Mouse (Mus musculus) adrenal gland, adult 2 months (tissue): ENCODE measurements around the gene Iqcn. TPM values are rescaled to one million over a fixed set of nuclear protein-coding genes. Genes with fewer than 3 reads are reported as not detected.

Experiments
- DNase-seq: peaks from one replicate; pipeline ENCODE4 v3.0.0; 2021
- polyA plus RNA-seq: library from polyadenylated mRNA; depleted of rRNA; stranded (reverse); fragments of >200 nt; gene quantifications from 2 replicates; pipeline ENCODE4 v1.2.3, GENCODE M21; 2012; rRNA removed
- total RNA-seq, 2 experiments: library from RNA; stranded (reverse); gene quantifications; 2 replicates each; pipeline ENCODE4 v1.2.3; 2021

Gene Iqcn
- total and polyA plus RNA-seq, 3 experiments = 0.12 to 0.25 TPM; not detected in 1

GRCm38 (mm10) chr8:70755661-70756475 is 52.6 kb downstream of the Iqcn start:
- DNase-seq = peak; percentile 76

- DNase-seq = peak; percentile 11
Measured at GRCm38 (mm10) chr8:70756476-70757040, 53.3 kb downstream of the Iqcn start.

DNA sequence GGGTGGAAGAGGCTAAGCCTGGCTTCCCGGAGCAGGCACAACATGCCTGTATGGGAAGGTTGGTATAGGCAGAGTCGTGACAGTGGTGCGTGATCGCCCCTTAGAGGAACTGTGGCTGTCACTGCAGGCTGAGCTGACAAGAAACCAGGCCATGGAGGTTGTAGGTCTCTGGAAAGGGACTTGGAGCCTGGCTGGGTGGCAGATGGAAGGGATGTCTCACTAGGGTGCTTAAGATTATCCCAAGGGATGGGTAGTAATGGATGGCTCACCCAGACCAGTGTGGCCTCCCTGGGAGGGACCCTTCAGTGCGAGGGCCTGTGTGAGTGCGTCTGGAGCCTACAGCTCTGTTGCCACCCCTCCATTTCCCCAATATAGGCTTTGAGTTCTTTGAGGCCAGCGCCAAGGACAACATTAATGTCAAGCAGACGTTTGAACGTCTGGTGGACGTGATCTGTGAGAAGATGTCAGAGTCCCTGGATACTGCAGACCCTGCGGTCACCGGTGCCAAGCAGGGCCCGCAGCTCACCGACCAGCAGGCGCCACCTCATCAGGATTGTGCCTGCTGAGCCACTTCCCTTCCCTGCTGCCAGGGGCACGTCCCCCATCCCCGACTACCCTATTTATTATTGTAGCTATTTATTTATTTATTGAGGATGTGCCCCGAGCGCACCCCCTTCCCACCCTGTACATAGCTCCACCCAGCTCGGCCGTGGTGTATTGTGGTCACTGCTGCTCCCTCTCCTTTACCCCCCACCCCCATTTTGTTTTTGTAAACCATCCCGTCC is 54.5 kb downstream of the Iqcn start:
- peak; percentile 68 for DNase-seq

DNA sequence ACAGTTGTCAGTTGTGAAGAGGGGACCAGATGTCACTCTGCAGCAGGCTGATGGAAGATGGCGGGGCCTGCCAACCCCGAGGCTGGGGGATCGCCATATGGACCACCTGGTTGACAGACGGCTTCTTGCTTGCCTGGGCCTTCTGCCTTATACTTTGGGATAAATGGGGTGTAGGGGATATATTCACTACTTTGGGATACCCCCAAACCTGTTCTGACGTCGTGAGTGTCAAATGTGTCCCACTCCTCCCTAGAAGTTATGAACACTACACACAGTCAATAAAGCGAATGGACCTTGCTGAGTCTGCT is 55.0 kb downstream of the Iqcn start:
- no peak for DNase-seq

DNA sequence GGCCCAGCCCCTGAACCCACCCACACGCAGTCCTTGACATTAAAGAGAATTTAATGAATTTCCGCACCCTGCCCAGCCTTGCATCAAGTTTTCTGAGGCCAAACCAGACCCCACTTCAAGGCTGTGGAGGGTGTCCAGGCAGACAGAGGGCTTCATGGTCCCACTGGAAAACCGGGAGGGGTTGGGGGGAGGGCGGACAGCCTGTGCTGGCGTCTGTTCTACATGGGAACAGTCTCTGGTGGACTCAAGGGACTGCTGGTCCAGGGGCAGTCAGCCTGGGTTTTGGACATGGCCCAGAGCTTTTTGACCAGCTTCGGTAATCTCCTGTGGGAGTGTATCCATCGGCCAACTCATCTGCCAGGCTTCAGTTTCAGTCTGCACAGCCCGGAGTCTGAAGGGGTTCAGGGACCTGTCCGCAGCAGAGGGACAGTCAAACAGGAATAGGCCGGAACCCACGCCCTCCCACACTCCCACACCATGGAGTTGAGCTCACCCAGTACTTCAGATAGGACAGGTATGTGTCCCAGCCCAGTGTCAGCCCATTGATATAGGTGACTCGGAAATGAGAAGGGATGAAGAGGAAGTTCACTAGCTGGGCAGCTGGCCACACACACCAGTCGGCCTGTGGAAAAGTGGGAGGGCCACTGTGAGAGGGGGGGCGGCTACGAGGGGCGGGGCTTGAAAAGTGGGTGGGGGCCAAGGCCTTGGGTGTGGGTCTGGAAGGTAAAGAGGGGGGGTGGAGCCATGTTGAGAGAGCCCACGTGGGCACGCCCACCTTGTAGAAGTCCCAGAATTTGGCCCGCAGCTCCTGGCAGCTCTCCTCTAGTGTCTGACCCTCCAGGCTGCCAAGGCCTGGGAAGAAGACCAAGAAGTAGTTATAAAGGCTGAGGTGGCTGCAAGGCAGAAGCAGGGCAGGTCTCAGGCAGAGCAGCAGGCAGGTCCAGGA is 55.6 kb downstream of the Iqcn start:
- peak; percentile 89 for DNase-seq

GRCm38 (mm10) chr8:70760350-70760749 is 57.1 kb downstream of the Iqcn start:
- DNase-seq = peak; percentile 57

- peak; percentile 98 for DNase-seq
Measured at GRCm38 (mm10) chr8:70760775-70761406, 57.6 kb downstream of the Iqcn start, which contains the start of gene Mpv17l2. Gene Mpv17l2, minus strand, starts transcription at chr8:70760946.

GRCm38 (mm10) chr8:70762118-70762517 is 58.9 kb downstream of the Iqcn start:
- DNase-seq = peak; percentile 26

DNA sequence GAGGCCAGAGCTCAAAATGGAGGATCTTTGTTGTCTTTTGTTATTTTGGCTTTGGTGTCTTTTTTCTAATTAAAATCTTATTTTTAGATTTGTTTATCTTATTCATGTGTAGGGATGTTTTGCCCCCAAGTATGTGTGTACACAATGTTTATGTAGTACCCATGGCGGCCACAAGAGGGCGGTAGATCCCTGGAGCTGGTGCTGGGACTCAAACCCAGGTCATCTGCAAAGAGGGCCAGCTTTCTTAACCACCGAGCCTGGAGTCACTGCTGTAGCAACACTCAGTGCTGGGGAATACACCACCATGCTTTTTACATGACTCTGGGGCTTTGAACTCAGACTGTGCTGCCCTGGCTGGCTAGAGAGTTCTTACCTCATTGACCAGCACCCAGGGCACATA is 60.1 kb downstream of the Iqcn start:
- DNase-seq = peak; percentile 47

DNA sequence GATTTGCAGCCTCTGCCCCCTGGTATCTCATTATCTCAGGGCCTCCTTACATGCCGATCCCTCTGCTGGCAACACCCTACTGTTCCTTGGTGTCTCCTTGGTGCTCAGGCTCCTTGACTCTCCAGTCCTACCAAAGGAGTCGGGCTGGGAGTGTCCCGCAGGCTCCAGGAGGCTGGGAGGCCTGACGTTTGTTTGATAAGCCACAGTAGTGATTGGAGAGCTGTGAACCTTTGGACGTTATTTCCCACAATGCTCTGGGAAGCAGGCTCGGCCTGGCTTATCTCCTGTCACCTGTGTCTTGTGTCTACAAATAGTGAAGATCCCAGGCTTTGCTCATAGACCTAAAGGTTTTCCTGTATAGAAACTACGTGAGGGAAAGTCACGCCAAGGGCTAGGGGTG is 60.8 kb downstream of the Iqcn start:
- no peak for DNase-seq

DNA sequence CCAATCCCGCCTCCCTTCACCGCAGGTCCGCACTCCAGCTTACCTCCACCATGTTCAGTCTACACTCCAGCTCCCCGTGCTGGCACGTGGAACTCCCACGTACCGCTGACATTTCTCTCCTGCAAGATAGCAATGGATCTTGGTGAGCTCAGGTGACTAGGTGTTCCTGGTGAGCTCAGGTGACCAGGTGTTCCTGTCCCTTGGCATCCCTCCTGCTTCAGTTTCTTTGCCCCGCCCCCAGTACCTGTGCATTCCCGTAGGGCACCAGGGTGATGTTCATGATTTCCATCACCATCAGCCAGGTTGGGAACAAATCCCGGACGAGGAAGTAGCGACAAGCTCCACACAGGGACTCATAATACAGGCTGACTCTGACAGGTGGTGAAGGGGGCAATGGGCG is 61.4 kb downstream of the Iqcn start:
- peak; percentile 13 for DNase-seq

GRCm38 (mm10) chr8:70765329-70765728 is 62.1 kb downstream of the Iqcn start:
- no peak for DNase-seq

GRCm38 (mm10) chr8:70765838-70766570 is 62.7 kb downstream of the Iqcn start:
- DNase-seq = peak; percentile 54

- DNase-seq = peak; percentile 84
Measured at GRCm38 (mm10) chr8:70766571-70767440, 63.5 kb downstream of the Iqcn start.

Other genes starting within 250 kb of the Iqcn start
- 10 to 100 TPM; 21.7 to 25.8 TPM for gene Klhl26, start 226.5 kb upstream of the Iqcn start, total RNA-seq
- 119 and 121 TPM in 2 replicates for gene Klhl26, start 226.5 kb upstream of the Iqcn start, polyA plus RNA-seq
- 10 to 100 TPM; 16.8 to 24.3 TPM for gene Tmem59l, start 216.1 kb upstream of the Iqcn start, total RNA-seq
- gene Tmem59l, start 216.1 kb upstream of the Iqcn start, polyA plus RNA-seq = 42.9 and 55.8 TPM in 2 replicates
- gene Crlf1, start 210.3 kb upstream of the Iqcn start, total RNA-seq = 1 to 10 TPM in 1 of 2 experiments, under 1 TPM in 1; 0.58 to 1.4 TPM
- 0.58 and 1.2 TPM in 2 replicates for gene Crlf1, start 210.3 kb upstream of the Iqcn start, polyA plus RNA-seq
- 100 to 1,000 TPM; 148 to 164 TPM for gene Rex1bd, start 196.7 kb upstream of the Iqcn start, total RNA-seq
- gene Rex1bd, start 196.7 kb upstream of the Iqcn start, polyA plus RNA-seq = 327 and 373 TPM in 2 replicates
- 1,000 to 10,000 TPM; 1,627 to 1,685 TPM for gene Uba52, start 192.7 kb upstream of the Iqcn start, total RNA-seq
- 619 and 1,322 TPM in 2 replicates for gene Uba52, start 192.7 kb upstream of the Iqcn start, polyA plus RNA-seq
- 100 to 1,000 TPM; 269 to 287 TPM for gene Fkbp8, start 175.7 kb upstream of the Iqcn start, total RNA-seq
- gene Fkbp8, start 175.7 kb upstream of the Iqcn start, polyA plus RNA-seq = 602 and 610 TPM in 2 replicates
- 10 to 100 TPM; 75.9 to 82.8 TPM for gene Kxd1, start 175.5 kb upstream of the Iqcn start, total RNA-seq
- gene Kxd1, start 175.5 kb upstream of the Iqcn start, polyA plus RNA-seq = 83.0 and 87.3 TPM in 2 replicates
- 10 to 100 TPM; 26.1 to 29.6 TPM for gene Ell, start 164.0 kb upstream of the Iqcn start, total RNA-seq
- 31.1 and 36.1 TPM in 2 replicates for gene Ell, start 164.0 kb upstream of the Iqcn start, polyA plus RNA-seq
- gene Isyna1, start 109.1 kb upstream of the Iqcn start, total RNA-seq = 100 to 1,000 TPM; 103 to 199 TPM
- gene Isyna1, start 109.1 kb upstream of the Iqcn start, polyA plus RNA-seq = 344 and 376 TPM in 2 replicates
- gene Ssbp4, start 94.6 kb upstream of the Iqcn start, total RNA-seq = 100 to 1,000 TPM in 1 of 2 experiments, 10 to 100 TPM in 1; 76.2 to 110 TPM
- gene Ssbp4, start 94.6 kb upstream of the Iqcn start, polyA plus RNA-seq = 476 and 593 TPM in 2 replicates
- 1 to 10 TPM; 1.8 to 3.6 TPM for gene Lrrc25, start 87.3 kb upstream of the Iqcn start, total RNA-seq
- 8.4 and 11.1 TPM in 2 replicates for gene Lrrc25, start 87.3 kb upstream of the Iqcn start, polyA plus RNA-seq
- 10 to 100 TPM in 1 of 2 experiments, 1 to 10 TPM in 1; 1.3 to 44.6 TPM for gene Gdf15, start 71.0 kb upstream of the Iqcn start, total RNA-seq
- 18.5 and 22.2 TPM in 2 replicates for gene Gdf15, start 71.0 kb upstream of the Iqcn start, polyA plus RNA-seq
- gene Pgpep1, start 43.1 kb upstream of the Iqcn start, total RNA-seq = 100 to 1,000 TPM; 115 to 127 TPM
- 115 and 117 TPM in 2 replicates for gene Pgpep1, start 43.1 kb upstream of the Iqcn start, polyA plus RNA-seq
- 10 to 100 TPM; 65.2 to 88.5 TPM for gene Lsm4, start 30.2 kb upstream of the Iqcn start, total RNA-seq
- 81.3 and 112 TPM in 2 replicates for gene Lsm4, start 30.2 kb upstream of the Iqcn start, polyA plus RNA-seq
- gene Jund, start 4.5 kb upstream of the Iqcn start, total RNA-seq = 100 to 1,000 TPM; 214 to 246 TPM
- 1,009 and 1,256 TPM in 2 replicates for gene Jund, start 4.5 kb upstream of the Iqcn start, polyA plus RNA-seq
- gene Gm3336, start 15.1 kb downstream of the Iqcn start, total RNA-seq = under 1 TPM in 1 of 2 experiments, not detected in 1; 0.69 TPM
- gene Gm3336, start 15.1 kb downstream of the Iqcn start, polyA plus RNA-seq = 0.51 and 0.97 TPM in 2 replicates
- gene Pde4c, start 20.3 kb downstream of the Iqcn start, total RNA-seq = 1 to 10 TPM in 1 of 2 experiments, under 1 TPM in 1; 0.76 to 1.0 TPM
- gene Pde4c, start 20.3 kb downstream of the Iqcn start, polyA plus RNA-seq = 2.9 and 3.3 TPM in 2 replicates
- gene Rab3a, start 51.2 kb downstream of the Iqcn start, total RNA-seq = 10 to 100 TPM; 49.1 to 85.5 TPM
- gene Rab3a, start 51.2 kb downstream of the Iqcn start, polyA plus RNA-seq = 141 and 152 TPM in 2 replicates
- gene Mpv17l2, start 57.5 kb downstream of the Iqcn start, total RNA-seq = 100 to 1,000 TPM; 108 to 132 TPM
- gene Mpv17l2, start 57.5 kb downstream of the Iqcn start, polyA plus RNA-seq = 359 and 417 TPM in 2 replicates
- 10 to 100 TPM; 37.2 to 49.0 TPM for gene Pik3r2, start 73.3 kb downstream of the Iqcn start, total RNA-seq
- 296 and 305 TPM in 2 replicates for gene Pik3r2, start 73.3 kb downstream of the Iqcn start, polyA plus RNA-seq
- gene Mast3, start 101.6 kb downstream of the Iqcn start, total RNA-seq = 10 to 100 TPM; 18.9 to 20.5 TPM
- 91.5 and 91.7 TPM in 2 replicates for gene Mast3, start 101.6 kb downstream of the Iqcn start, polyA plus RNA-seq
- gene Il12rb1, start 105.0 kb downstream of the Iqcn start, total RNA-seq = under 1 TPM in 1 of 2 experiments, not detected in 1; 0.10 TPM
- gene Il12rb1, start 105.0 kb downstream of the Iqcn start, polyA plus RNA-seq = 0.28 and 0.41 TPM in 2 replicates
- gene Arrdc2, start 136.3 kb downstream of the Iqcn start, total RNA-seq = 10 to 100 TPM in 1 of 2 experiments, 1 to 10 TPM in 1; 9.0 to 10.8 TPM
- 60.7 and 72.6 TPM in 2 replicates for gene Arrdc2, start 136.3 kb downstream of the Iqcn start, polyA plus RNA-seq
- gene Kcnn1, start 159.8 kb downstream of the Iqcn start, total RNA-seq = 1 to 10 TPM; 1.6 to 5.0 TPM
- gene Kcnn1, start 159.8 kb downstream of the Iqcn start, polyA plus RNA-seq = 10.0 and 12.9 TPM in 2 replicates
- gene Ccdc124, start 170.5 kb downstream of the Iqcn start, total RNA-seq = 10 to 100 TPM; 65.0 TPM
- gene Ccdc124, start 170.5 kb downstream of the Iqcn start, polyA plus RNA-seq = 52.5 and 58.3 TPM in 2 replicates
- under 1 TPM in 1 of 2 experiments, not detected in 1; 0.10 TPM for gene Slc5a5, start 189.3 kb downstream of the Iqcn start, total RNA-seq
- gene Slc5a5, start 189.3 kb downstream of the Iqcn start, polyA plus RNA-seq = 0.12 and 0.26 TPM in 2 replicates
- gene Rpl18a, start 194.0 kb downstream of the Iqcn start, total RNA-seq = 1,000 to 10,000 TPM; 1,392 to 1,465 TPM
- gene Rpl18a, start 194.0 kb downstream of the Iqcn start, polyA plus RNA-seq = 4,067 and 4,322 TPM in 2 replicates
- 10 to 100 TPM; 30.7 to 35.6 TPM for gene Map1s, start 202.5 kb downstream of the Iqcn start, total RNA-seq
- 100 and 105 TPM in 2 replicates for gene Map1s, start 202.5 kb downstream of the Iqcn start, polyA plus RNA-seq